Mouse (Mus musculus) kidney, adult 2 months (tissue): ENCODE measurements around the gene Lrrc2.

Experiments used
- CTCF ChIP-seq: fragments of 200-500 bp; conservative IDR thresholded peaks from 2 replicates; pipeline ENCODE4 v1.5.1; 2011; ENCODE audit warnings: low read depth, mild to moderate bottlenecking, control low read depth, low read length, moderate library complexity, mixed read lengths; ENCODE audit not compliant: insufficient read depth, insufficient read length
- POLR2A ChIP-seq: fragments of 200-500 bp; IDR thresholded peaks from one replicate; pipeline ENCODE4 v1.6.1; 2011; ENCODE audit warnings: low read depth, low read length, control low read depth

DNA sequence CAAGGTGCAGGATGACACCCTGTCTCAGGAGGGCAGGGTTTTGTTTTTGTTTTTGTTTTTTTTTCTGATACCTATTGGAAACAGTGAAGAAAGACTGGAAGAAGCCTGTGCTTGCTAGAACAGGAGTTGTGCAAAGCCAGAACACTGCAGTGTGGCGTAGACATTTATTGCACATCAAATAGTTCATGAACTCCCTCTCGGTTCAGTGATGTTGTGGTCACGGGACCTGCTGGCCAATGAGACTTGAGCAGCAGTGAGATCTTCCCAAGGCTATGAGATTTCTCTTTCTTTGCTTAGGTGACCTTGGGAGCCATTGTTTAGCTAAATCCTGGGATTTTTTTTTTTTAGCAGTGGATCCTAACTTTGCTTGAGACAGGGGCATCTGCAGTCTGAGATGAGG lies 36.7 kb downstream of the Lrrc2 start:
- no peak for TF ChIP-seq CTCF
- no peak for TF ChIP-seq POLR2A
